Mouse (Mus musculus) right cerebral cortex, adult 18-20 months (tissue): ENCODE data around the gene Ntmt1.

Source experiments
- DNase-seq: peaks from one replicate; pipeline ENCODE4 v3.0.0; 2022; ENCODE audit warnings: mixed read lengths

The Ntmt1 gene

GRCm38 (mm10) chr2:30826825-30827748, 19.5 kb downstream of the Ntmt1 start:
- DNase-seq: no peak

DNA sequence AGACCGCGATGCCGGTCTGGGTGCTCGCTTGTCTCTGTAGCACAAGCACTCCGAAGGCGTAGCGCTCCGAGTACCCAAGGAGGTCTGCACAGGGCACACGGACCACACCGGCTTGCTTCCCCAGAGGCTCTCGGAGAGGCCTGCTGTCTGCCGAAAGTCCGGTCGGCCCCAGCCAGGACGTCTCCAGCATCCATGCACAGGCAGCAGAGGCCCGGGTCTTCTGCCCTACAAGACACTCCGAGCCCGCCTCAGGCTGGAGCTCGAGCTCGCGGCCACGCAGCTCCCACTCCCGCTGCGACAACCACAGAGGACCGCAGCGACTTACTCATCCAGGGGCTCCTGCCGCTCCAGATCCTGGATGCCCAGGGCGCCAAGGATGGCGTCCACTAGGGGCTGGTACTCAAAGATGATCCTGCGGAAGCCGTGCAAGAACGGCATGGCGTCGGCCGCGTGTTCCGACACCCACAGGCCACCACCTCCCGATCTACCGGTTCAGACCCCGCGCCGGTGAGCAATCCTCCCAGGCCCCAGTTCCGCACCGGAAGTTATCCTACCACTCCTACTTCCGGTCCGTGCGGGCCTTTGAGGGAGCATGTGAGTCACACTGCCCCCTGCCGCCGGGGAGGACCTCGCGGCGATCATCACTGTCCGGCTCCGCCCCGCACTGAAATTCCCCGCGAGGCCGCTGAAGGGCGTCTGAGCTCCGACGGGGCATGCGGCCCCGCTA, 20.3 kb downstream of the Ntmt1 start:
- DNase-seq: peak; percentile 94

GRCm38 (mm10) chr2:30829315-30829714, 21.7 kb downstream of the Ntmt1 start:
- no peak for DNase-seq

GRCm38 (mm10) chr2:30830283-30830795, 22.7 kb downstream of the Ntmt1 start, which contains the start of gene Asb6:
TSS of gene Asb6 (minus strand) at chr2:30830333.
- no peak for DNase-seq

DNA sequence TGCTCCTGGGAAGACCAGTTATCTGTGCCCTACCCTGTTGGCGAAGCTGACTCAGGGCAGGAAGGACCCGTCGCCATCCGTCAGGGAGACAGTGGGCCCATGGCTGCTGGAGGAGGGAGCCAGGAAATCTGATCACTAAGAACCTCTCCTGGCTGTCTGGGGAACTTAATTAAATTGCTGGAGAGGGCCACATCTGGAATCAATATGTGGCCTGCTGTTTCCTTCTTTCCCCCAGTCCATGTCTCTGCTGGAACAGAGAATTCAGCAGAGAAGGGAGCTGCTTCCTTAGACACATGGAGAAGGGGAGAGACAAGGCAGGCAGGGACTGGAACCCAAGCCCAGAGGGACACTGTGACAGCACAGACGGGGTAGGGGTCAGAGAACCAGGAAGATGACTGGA, 26.0 kb downstream of the Ntmt1 start:
- DNase-seq: no peak

DNA sequence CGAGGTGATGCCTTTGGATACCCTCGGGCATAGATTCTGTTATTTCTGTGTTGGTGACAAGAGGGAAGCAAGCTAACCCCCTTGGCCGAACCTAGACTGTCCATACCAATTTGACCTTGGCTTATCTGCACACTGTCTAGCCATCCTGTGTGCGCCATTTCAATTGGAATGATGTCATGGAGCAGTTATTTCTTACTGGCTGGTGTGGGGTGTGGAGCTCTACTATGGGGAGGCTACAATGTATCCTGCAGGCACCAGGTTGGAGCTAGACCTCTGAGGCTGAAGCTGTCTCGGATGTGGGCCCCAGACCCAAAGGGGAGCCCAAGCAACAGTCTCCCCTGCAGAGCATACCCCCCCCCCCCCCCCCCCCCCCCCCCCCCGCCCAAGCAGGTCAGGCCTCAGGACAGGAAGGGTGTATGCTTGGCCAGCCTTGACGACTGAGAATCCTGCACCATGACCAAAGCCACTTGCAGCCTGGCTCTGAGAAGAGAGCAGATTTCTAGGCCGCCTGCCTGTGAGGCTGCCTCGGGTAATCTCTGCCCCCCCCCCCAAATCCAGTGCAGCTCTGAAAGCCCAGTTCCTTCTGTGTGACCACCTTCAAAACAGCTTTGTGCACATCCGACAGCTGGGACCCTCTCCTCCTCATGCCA, 26.9 kb downstream of the Ntmt1 start, which contains the start of gene Prrx2:
Gene Prrx2, plus strand, starts transcription at position 600 of the 650 bp plus-strand sequence.
- no peak for DNase-seq

- no peak for DNase-seq
Measured at GRCm38 (mm10) chr2:30836238-30836990, 28.8 kb downstream of the Ntmt1 start.

DNA sequence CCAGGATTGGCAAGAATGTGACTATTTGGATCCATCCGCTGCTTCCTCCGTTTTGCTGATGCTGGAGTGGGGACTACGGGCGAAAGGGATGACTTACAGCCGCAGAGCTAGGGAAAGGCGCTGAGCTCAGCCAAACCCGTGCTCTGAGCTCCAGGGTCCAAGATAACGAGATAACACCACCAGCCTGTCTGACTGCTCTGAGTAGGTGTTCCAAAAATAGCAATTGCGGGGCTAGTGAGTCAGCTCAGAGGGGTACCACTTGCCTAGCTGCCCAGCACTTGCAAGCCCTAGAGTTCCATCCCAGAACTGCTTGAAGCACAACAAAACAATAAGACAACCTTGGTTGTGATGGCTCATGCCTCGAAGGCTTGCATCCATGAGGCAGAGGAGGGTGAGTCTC, 35.0 kb downstream of the Ntmt1 start:
- DNase-seq: no peak

DNA sequence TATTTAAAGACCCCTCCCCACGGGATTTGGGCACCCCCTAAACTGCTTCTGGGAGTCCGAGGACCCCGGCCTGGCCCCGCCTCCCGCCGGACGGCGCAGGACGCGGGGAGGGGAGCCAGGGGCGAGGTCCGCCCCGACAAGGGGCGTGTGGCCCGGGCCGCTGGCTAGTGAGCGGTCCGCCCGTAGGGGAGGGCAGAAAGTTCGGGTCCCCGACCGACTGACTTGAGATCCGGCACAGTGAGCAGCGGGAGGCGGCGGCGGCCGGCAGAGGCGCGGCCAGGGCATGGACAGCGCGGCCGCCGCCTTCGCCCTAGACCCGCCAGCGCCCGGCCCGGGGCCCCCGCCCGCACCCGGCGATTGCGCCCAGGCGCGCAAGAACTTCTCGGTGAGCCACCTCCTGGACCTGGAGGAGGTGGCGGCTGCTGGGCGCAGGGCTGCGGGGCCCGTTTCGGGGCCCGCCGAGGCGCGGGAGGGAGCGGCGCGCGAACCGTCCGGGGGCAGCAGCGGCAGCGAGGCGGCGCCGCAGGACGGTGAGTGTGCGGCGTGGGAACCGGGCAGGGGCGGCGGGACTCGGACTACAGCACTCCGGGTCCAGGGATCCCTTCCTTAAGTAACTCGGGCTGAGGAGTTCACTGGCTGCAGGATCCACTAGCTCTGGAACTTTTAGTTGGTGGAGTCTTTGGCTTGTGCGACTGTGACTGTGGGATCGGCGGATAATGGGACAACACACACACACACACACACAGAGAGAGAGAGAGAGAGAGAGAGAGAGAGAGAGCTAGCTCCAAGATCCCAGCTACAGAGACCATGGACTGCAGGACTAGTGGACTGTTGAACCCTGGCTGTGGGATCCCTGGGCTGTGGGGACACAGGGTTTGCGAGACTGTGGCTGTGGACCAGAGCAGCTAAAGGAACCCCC, 37.8 kb downstream of the Ntmt1 start:
- no peak for DNase-seq

GRCm38 (mm10) chr2:30846236-30846635, 38.6 kb downstream of the Ntmt1 start:
- DNase-seq: no peak

GRCm38 (mm10) chr2:30846723-30847122, 39.1 kb downstream of the Ntmt1 start:
- no peak for DNase-seq

DNA sequence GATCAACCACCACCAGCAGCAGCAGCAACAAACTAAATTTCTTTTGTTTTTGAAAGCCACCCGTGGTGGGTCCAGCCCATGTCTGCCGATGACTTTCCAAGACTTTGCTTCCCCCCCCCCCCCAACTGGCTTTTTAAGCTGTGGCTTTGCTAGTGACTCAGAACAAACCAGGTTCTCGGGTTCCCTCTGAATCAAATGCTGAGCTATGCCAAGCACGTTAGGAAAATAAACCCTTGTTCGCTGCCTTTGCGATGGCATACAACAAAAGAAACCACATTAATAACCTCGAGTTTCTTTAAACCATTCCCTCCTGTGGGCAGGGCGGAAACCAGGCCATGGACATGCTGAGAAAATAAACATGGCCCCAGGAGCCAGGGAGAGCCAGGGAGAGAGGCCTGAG, 40.6 kb downstream of the Ntmt1 start:
- DNase-seq: no peak

- no peak for DNase-seq
Measured at GRCm38 (mm10) chr2:30850581-30850980, 43.0 kb downstream of the Ntmt1 start.

DNA sequence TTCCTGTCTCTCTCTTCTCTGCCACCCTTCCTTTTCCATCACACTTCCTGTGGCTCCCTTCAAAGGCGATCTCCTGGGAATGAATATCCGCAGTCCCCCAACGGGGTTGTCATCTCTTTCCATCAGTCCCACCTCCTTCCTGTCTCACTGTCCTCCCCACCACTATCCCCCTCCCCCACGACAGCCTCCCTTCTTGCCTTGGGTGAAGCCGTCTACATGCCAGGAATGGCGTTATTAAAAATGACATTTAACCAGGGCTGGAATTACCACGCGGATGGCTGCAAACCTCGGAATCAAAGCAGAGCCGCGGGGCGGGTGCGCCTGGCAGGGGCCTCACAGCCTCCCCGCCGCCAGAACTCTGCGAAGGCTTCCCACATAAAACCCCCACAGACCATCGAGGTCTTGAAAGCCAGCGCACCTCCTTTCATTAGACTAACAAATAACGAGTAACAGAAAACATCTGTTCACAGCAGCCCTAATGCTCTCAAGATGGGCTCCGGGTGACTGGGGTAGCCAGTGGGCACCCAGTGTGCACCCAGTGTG, 45.2 kb downstream of the Ntmt1 start:
- DNase-seq: no peak

DNA sequence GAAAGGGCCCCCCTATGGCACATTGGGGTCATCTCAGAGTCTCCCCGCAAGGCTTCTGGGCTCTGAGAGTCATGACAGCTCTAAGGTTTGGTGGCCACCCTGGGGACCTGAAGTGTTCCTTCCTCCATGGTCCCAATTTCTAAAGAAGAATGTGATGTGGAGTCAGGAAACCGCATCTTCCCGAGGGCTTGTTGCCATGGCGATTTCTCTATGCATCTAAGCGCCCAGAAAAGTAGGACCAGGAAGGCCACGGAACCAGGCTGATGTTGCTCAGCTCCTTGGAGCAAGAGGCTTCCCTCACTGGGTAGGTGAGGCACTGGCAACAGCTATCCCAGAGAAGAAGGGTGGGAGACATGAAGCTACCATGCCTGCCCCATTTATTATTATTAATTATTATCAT, 49.5 kb downstream of the Ntmt1 start:
- peak; percentile 18 for DNase-seq

- no peak for DNase-seq
Measured at GRCm38 (mm10) chr2:30859782-30860181, 52.2 kb downstream of the Ntmt1 start.

- no peak for DNase-seq
Measured at GRCm38 (mm10) chr2:30862081-30862480, 54.5 kb downstream of the Ntmt1 start.

- DNase-seq: no peak
Measured at GRCm38 (mm10) chr2:30863574-30863973, 55.9 kb downstream of the Ntmt1 start.

- DNase-seq: no peak
Measured at GRCm38 (mm10) chr2:30864968-30865381, 57.3 kb downstream of the Ntmt1 start.

DNA sequence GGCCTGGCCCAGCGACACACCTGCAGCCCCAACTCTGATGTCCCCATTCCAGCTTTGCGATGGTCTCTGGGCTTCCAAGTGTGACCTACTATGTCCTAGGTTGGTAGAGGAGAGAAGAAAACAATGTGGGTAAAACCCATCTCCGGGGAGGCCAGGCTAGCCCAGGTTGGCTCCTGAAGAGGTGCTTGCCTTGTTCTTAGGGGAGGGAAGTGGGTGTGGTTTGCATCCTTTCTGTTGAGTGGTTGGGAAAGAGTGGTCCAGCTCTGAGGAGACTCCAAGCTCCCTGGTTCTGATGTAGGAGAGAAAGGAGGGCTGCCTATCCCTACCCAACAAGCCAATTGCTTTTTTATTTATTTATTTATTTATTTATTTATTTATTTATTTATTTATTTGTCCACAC, 57.8 kb downstream of the Ntmt1 start:
- no peak for DNase-seq

GRCm38 (mm10) chr2:30870863-30871262, 63.2 kb downstream of the Ntmt1 start:
- DNase-seq: peak; percentile 35
